Mouse (Mus musculus) myocyte (in vitro differentiated cells): ENCODE results near the gene Slirp. TPM values are rescaled to one million over a fixed set of nuclear protein-coding genes. Genes with fewer than 3 reads are reported as not detected.
"Not testable (repeated sequence)": the region's sequence is repeated elsewhere in the genome, so short reads cannot be mapped to it uniquely, and the experiment has no call there.

ENCODE experiments used
- H3K27me3 ChIP-seq: one replicate; pipeline ENCODE4 v1.6.1; 2011; ENCODE audit not compliant: control insufficient read depth, insufficient read depth, insufficient read length
- H3K36me3 ChIP-seq: one replicate; pipeline ENCODE4 v1.6.1; 2011; ENCODE audit not compliant: control insufficient read depth, insufficient read depth
- H3K4me2 ChIP-seq: one replicate; pipeline ENCODE4 v1.6.1; 2011; ENCODE audit warnings: low read depth, control low read depth
- H3K4me3 ChIP-seq: one replicate; pipeline ENCODE4 v1.5.1; 2011; ENCODE audit warnings: mild to moderate bottlenecking, control low read depth, moderate library complexity
- H3K79me2 ChIP-seq: one replicate; pipeline ENCODE4 v1.6.1; 2011; ENCODE audit not compliant: control insufficient read depth, insufficient read depth
- H3ac ChIP-seq: one replicate; pipeline ENCODE4 v1.6.1; 2011; ENCODE audit not compliant: control insufficient read depth, insufficient read length
- CEBPB ChIP-seq: IDR thresholded peaks from 2 replicates; pipeline ENCODE4 v1.6.1; 2011; ENCODE audit warnings: mild to moderate bottlenecking, moderate library complexity; ENCODE audit not compliant: poor library complexity, insufficient read depth, severe bottlenecking
- E2F4 ChIP-seq: IDR thresholded peaks from one replicate; pipeline ENCODE4 v1.6.1; 2011; ENCODE audit warnings: mild to moderate bottlenecking, control low read depth, moderate library complexity; ENCODE audit not compliant: insufficient read depth
- MAX ChIP-seq: IDR thresholded peaks from one replicate; pipeline ENCODE4 v1.6.1; 2011; ENCODE audit warnings: low read depth, mild to moderate bottlenecking, control low read depth
- MYOD1 ChIP-seq, 3 experiments: IDR thresholded peaks; one replicate each; pipeline ENCODE4 v1.6.1; 2011; ENCODE audit warnings: control low read depth in 2 of 3, low read depth in 2 of 3, mild to moderate bottlenecking in 2 of 3, moderate library complexity in 1 of 3; ENCODE audit not compliant: insufficient read length in 2 of 3, control insufficient read depth in 1 of 3
- MYOG ChIP-seq, 3 experiments: IDR thresholded peaks; one replicate each; pipeline ENCODE4 v1.6.1; 2011; ENCODE audit warnings: control low read depth in 2 of 3, low read depth in 2 of 3, mild to moderate bottlenecking in 2 of 3; ENCODE audit not compliant: insufficient read length in 2 of 3, control insufficient read depth in 1 of 3, insufficient read depth in 1 of 3
- POLR2A ChIP-seq: IDR thresholded peaks from one replicate; pipeline ENCODE4 v1.6.1; 2011; ENCODE audit warnings: low read depth, mild to moderate bottlenecking, control low read depth, moderate library complexity; ENCODE audit not compliant: insufficient read length
- POLR2AphosphoS2 ChIP-seq: IDR thresholded peaks from one replicate; pipeline ENCODE4 v1.6.1; 2011; ENCODE audit warnings: low read depth, control low read depth; ENCODE audit not compliant: insufficient read length
- REST ChIP-seq: IDR thresholded peaks from one replicate; pipeline ENCODE4 v1.6.1; 2011; ENCODE audit warnings: mild to moderate bottlenecking, control low read depth, moderate library complexity; ENCODE audit not compliant: insufficient read depth, insufficient read length
- SRF ChIP-seq: IDR thresholded peaks from one replicate; pipeline ENCODE4 v1.6.1; 2011; ENCODE audit warnings: low read depth; ENCODE audit not compliant: control insufficient read depth, insufficient read length
- TCF12 ChIP-seq: IDR thresholded peaks from one replicate; pipeline ENCODE4 v1.6.1; 2011; ENCODE audit warnings: mild to moderate bottlenecking, control low read depth; ENCODE audit not compliant: poor library complexity, insufficient read depth, severe bottlenecking
- TCF3 ChIP-seq: IDR thresholded peaks from one replicate; pipeline ENCODE4 v1.6.1; 2011; ENCODE audit warnings: low read depth, control low read depth; ENCODE audit not compliant: insufficient read length
- USF1 ChIP-seq: IDR thresholded peaks from one replicate; pipeline ENCODE4 v1.6.1; 2011; ENCODE audit warnings: low read depth, mild to moderate bottlenecking, control low read depth, moderate library complexity
- polyA plus RNA-seq: library from polyadenylated mRNA; unstranded; fragments of >200 nt; fragmentation: generic; extraction: Trizol; gene quantifications from one replicate; pipeline ENCODE4 v1.2.1, GENCODE M21; 2012; ENCODE audit warnings: missing spikeins

The Slirp gene
- polyA plus RNA-seq, 1 experiment, result 101 TPM

DNA sequence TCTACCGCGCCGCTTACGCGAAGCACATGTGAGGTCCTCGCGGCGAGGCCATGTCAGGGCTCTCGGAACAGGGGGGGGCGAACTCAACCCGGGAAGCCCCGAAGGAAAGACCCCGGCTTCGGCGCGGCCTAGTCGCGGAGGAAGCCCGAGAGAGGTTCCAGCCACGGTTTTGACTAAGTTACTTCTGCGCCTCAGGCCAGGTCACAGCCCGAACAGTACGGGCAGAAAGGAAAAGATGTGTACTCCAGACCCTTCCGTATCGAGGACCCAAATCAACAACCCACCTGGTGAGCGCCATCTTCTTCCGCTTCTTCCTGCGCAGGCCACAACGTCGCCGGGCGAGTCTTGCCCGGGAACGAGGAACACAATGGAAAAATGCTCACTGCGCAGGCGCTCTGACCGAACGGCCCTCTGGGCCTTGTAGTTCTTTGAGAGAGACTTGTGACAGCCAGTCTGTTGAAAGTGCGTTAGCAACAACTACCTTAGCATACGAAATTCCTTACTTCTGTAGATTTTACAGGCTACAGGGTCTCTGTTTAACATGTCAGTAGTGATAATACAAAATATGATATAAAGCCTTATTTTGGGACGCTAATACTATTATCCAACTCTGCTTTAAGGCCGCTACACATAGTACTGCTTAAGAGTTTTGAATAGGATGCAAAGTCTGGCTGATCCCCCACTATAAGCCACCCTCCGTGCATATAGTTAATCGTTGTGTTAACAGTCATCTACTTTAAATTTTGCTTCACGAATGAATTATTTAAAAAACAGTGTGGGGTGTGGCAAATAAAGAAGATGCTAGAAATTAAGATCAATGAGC is 28.5 kb downstream of the Slirp start, which contains the start of gene Snw1:
Snw1 (minus strand) TSS at position 311 of the 823 bp plus-strand sequence.
- Histone ChIP-seq H3K4me3 (peak within 1 kb of the TSS; percentile 77), H3ac (peak within 1 kb of the TSS; percentile 18), H3K27me3 (no peaks in the 10 kb centered on the region), H3K36me3 (peaks cover 13% of the 10 kb centered on the region), H3K4me2 (peak within 1 kb of the TSS; percentile 75), H3K79me2 (peaks cover 30% of the 10 kb centered on the region)
- no peak for TF ChIP-seq CEBPB
- TF ChIP-seq POLR2A, result peak; percentile 66
- TF ChIP-seq TCF12, result no peak
- TF ChIP-seq TCF3, result no peak
- TF ChIP-seq USF1, result no peak
- no peak for TF ChIP-seq MYOD1 (IDR thresholded peaks at IDR 0.05; ENCODE audit: control insufficient read depth in 1 of 3, insufficient read length in 2 of 3, low read depth in 2 of 3)
- TF ChIP-seq SRF, result no peak
- TF ChIP-seq MAX, result no peak
- TF ChIP-seq E2F4, result no peak
- no peak for TF ChIP-seq REST
- TF ChIP-seq POLR2AphosphoS2, result peak; percentile 49
- TF ChIP-seq MYOG (IDR thresholded peaks at IDR 0.05; ENCODE audit: control insufficient read depth in 1 of 3, insufficient read depth in 1 of 3, insufficient read length in 2 of 3, low read depth in 2 of 3), result peak in 1 of 3 experiments; percentile 11

DNA sequence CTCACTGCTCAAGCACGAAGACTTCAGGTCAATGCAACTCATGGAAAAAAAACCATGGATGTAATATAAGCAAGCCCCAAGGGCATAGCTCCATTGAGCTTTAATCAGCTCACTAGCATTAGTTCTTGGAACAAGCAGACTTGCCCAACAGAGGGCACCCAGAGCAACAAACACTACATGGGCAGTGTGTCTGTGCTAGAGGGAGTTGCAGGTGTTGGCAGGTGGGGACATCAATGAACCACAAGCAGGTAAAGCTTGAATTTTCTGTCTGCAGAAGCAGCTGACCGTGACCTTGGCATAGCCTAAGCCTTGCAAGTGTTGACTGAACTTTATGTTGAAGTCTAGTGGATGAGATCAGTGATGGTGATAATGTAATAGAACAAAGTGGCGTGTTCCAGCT is 31.1 kb downstream of the Slirp start:
- Histone ChIP-seq H3K4me2 (peak overlapping the region; percentile 14), H3K36me3 (no peaks in the 10 kb centered on the region), H3K4me3 (peak overlapping the region; percentile 27), H3K27me3 (no peaks in the 10 kb centered on the region), H3K79me2 (peaks cover 21% of the 10 kb centered on the region), H3ac (no peak overlapping the region)
- TF ChIP-seq POLR2A (no peak), TCF3 (no peak), TCF12 (no peak), USF1 (no peak), MYOG (IDR thresholded peaks at IDR 0.05; ENCODE audit: control insufficient read depth in 1 of 3, insufficient read depth in 1 of 3, insufficient read length in 2 of 3, low read depth in 2 of 3) (no peak)

DNA sequence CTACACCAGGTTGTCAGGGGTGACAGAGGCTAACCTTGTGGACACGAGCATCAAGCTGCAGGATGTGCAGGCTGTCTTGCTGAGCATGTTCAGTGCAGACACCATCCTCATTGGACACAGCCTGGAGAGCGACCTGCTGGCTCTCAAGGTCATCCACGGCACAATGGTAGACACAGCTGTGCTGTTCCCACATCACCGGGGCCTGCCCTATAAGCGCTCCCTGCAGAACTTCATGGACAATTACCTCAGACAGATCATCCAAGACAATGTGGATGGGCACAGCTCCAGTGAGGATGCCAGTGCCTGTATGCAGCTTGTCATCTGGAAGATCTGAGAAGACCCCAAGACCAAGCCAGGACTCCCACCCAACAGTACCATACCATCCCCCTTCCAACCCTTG is 38.8 kb downstream of the Slirp start:
- H3ac ChIP-seq, H3K36me3 ChIP-seq, H3K79me2 ChIP-seq, H3K4me3 ChIP-seq, H3K4me2 ChIP-seq, H3K27me3 ChIP-seq: not testable (repeated sequence)

DNA sequence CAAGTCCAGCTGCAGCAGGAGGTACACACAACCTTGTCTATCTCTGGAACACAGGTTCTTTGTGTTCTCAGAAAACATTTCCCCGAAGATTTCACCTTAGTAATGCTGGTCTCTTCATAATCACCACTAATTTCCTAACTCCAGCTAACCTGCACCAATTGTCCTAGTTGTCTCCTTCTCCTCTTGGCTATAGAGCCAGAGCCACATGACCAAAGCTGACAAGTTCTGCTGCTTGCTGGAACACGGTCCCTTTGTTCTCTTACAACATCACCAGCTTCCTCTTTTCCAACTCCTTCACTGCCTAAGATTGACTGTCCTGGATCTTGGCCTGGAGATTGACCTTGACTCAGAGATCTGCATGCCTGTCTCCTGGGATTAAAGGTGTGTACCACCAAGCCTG is 45.0 kb downstream of the Slirp start:
- not testable (repeated sequence) for H3K4me2 ChIP-seq, H3K36me3 ChIP-seq, H3K27me3 ChIP-seq, H3K4me3 ChIP-seq, H3ac ChIP-seq, H3K79me2 ChIP-seq

DNA sequence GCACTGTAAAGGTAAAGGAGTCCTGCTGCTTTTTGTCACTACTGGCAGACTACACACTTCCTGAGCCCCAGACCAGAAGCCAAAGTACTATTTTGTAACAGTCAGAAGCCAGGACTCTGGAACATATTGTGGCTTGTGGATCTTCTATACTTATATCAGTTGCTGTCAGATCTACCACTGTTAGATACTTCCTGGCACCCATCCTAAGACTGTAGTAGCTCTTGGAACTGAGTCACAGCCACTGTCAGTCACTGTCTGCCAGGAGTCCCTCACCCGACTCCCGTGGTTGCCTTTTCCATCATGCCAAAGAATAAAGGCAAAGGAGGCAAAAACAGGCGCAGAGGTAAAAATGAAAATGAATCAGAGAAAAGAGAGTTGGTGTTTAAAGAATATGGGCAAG is 50.7 kb downstream of the Slirp start, which contains the start of gene Gm5788:
Gm5788 (plus strand) TSS at position 301 of the 400 bp plus-strand sequence.
- not testable (repeated sequence) for H3K36me3 ChIP-seq, H3ac ChIP-seq, H3K79me2 ChIP-seq, H3K4me2 ChIP-seq, H3K4me3 ChIP-seq, H3K27me3 ChIP-seq

Other genes with a start within 250 kb of the Slirp start
- 0.29 TPM for gene Samd15, start 244.2 kb upstream of the Slirp start, polyA plus RNA-seq
- 2.1 TPM for gene Tmed8, start 243.4 kb upstream of the Slirp start, polyA plus RNA-seq
- 0.13 TPM for gene Noxred1, start 205.2 kb upstream of the Slirp start, polyA plus RNA-seq
- gene Vipas39, start 177.6 kb upstream of the Slirp start, polyA plus RNA-seq, result 16.4 TPM
- 148 TPM for gene Ahsa1, start 177.4 kb upstream of the Slirp start, polyA plus RNA-seq
- 0.12 TPM for gene Ism2, start 144.2 kb upstream of the Slirp start, polyA plus RNA-seq
- gene Sptlc2, start 55.5 kb upstream of the Slirp start, polyA plus RNA-seq, result 43.4 TPM
- 9.3 TPM for gene Alkbh1, start 121 bp downstream of the Slirp start, polyA plus RNA-seq
- gene Snw1, start 28.4 kb downstream of the Slirp start, polyA plus RNA-seq, result 48.2 TPM
- not detected for gene Gm5788, start 50.8 kb downstream of the Slirp start, polyA plus RNA-seq
- gene Gm8300, start 70.4 kb downstream of the Slirp start, polyA plus RNA-seq, result 0.16 TPM
- 0.19 TPM for gene Oog1, start 158.8 kb downstream of the Slirp start, polyA plus RNA-seq
- gene Gm4027, start 175.0 kb downstream of the Slirp start, polyA plus RNA-seq, result 0.98 TPM
- 0.88 TPM for gene Gm16381, start 200.7 kb downstream of the Slirp start, polyA plus RNA-seq